Mouse (Mus musculus): ENCODE measurements around the gene BC030500. TPM values are rescaled to one million over a fixed set of nuclear protein-coding genes. Genes with fewer than 3 reads are reported as not detected.

Gene BC030500
- 11.8 and 12.0 TPM in 2 replicates for polyA plus RNA-seq (2014; fragmentation: Nextera tagmentation; extraction: Ambion mirVana)

DNA sequence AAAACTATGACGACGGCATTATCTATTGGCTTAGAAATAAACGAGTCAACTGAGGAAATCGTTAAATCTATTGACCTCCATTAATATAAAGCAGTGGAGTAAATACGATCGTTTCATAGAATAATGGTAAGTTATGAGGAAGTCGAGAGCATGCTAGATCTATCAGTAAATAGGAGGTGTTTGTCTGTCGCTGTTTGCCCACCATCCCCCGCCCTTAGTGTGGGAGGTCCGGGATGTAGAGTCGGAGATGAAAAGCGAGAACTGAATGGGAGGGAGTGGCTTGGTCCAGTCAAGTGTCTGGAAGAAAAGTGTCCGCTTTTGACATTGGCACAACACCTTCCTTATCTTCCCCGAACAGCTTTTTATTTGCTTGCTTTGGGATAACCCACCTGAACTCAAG lies at the start of gene BC030500:
TSS of gene BC030500 (plus strand) at position 79 of the 400 bp plus-strand sequence.
- DNase-seq (ENCODE audit: low spot score): no peak
- ATAC-seq (ENCODE audit: low FRiP score): 0 out of 2 replicates have a peak, but pooled peaks have one; percentile 3

DNA sequence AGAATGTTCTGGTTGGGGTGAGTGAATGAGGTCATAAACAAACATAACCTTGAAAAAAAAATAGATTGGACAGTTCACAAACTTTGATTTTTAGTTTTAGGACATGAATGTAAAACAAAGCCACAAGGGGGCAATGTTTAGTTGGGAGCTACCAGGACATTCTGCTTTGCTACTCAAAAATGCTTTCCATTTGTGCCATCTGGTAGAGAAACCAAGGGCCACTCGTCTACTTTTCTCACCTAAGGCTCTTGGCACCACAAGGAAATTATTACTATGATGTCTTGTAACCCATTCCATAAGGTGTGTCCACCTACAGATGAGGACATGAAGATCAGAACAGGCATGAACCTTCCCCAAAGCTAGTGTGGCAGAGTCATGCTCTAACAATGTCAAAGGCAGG lies 25.1 kb upstream of the BC030500 start:
- no peak overlapping the region for H3K27ac ChIP-seq
- H3K4me2 ChIP-seq (replicated peaks): no peak overlapping the region
- DNase-seq (ENCODE audit: low spot score) (peak; percentile 46), ATAC-seq (ENCODE audit: low FRiP score) (no peak)
- no peaks in the 10 kb centered on the region for H3K27me3 ChIP-seq (ENCODE audit: control insufficient read depth, insufficient read depth, low read length)
- H3K4me3 ChIP-seq (replicated peaks; ENCODE audit: low read length): no peak overlapping the region
- H3K36me3 ChIP-seq (replicated peaks; ENCODE audit: control insufficient read depth, insufficient read depth): no peaks in the 10 kb centered on the region
- H3K9me3 ChIP-seq (ENCODE audit: control insufficient read depth, low read length): no peaks in the 10 kb centered on the region
- no peaks in the 10 kb centered on the region for H3K4me1 ChIP-seq (replicated peaks; ENCODE audit: control insufficient read depth, insufficient read depth, low read length)
- WGBS: 20% methylated on average over 1 of the region's 1 CpGs
- H3K9ac ChIP-seq: no peak overlapping the region

More for the DNA sequence above, at the start of gene BC030500:
- no peaks in the 10 kb centered on the region for H3K36me3 ChIP-seq (replicated peaks; ENCODE audit: control insufficient read depth, insufficient read depth)
- WGBS: 4% methylated on average over 14 of the region's 14 CpGs
- peak within 1 kb of the TSS; percentile 80 for H3K9ac ChIP-seq
- H3K4me2 ChIP-seq (replicated peaks): peak within 1 kb of the TSS; percentile 90
- peak within 1 kb of the TSS; percentile 66 for H3K4me3 ChIP-seq (replicated peaks; ENCODE audit: low read length)
- no peaks in the 10 kb centered on the region for H3K9me3 ChIP-seq (ENCODE audit: control insufficient read depth, low read length)
- peaks cover 10% of the 10 kb centered on the region for H3K4me1 ChIP-seq (replicated peaks; ENCODE audit: control insufficient read depth, insufficient read depth, low read length)
- H3K27me3 ChIP-seq (ENCODE audit: control insufficient read depth, insufficient read depth, low read length): peaks cover 6% of the 10 kb centered on the region
- H3K27ac ChIP-seq: peak within 1 kb of the TSS; percentile 75

DNA sequence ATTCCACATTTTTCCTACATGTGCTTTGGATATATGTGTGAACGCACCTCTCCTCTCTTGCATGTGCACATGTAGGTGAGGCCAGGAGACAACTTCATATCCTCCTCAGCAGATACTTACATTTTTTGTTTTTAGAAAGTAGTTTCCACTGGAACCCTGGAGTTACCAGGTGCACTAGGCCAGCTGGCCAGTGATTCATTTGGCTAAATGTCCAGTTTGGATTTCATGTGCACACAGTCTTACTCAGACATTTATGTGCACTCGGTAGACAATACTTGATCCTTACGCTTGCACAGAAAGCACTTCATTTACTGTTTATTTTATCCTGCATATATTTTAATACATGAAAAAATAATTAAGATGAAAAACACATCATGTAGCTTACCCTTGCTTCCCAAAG lies 21.0 kb upstream of the BC030500 start:
- Histone ChIP-seq H3K9ac (no peak overlapping the region), H3K27me3 (ENCODE audit: control insufficient read depth, insufficient read depth, low read length) (no peaks in the 10 kb centered on the region), H3K4me3 (replicated peaks; ENCODE audit: low read length) (no peak overlapping the region), H3K36me3 (replicated peaks; ENCODE audit: control insufficient read depth, insufficient read depth) (no peaks in the 10 kb centered on the region), H3K4me1 (replicated peaks; ENCODE audit: control insufficient read depth, insufficient read depth, low read length) (no peaks in the 10 kb centered on the region), H3K9me3 (ENCODE audit: control insufficient read depth, low read length) (no peaks in the 10 kb centered on the region), H3K4me2 (replicated peaks) (no peak overlapping the region), H3K27ac (no peak overlapping the region)
- 89% methylated on average over 3 of the region's 3 CpGs for WGBS
- ATAC-seq (ENCODE audit: low FRiP score): no peak
- DNase-seq (ENCODE audit: low spot score): no peak

DNA sequence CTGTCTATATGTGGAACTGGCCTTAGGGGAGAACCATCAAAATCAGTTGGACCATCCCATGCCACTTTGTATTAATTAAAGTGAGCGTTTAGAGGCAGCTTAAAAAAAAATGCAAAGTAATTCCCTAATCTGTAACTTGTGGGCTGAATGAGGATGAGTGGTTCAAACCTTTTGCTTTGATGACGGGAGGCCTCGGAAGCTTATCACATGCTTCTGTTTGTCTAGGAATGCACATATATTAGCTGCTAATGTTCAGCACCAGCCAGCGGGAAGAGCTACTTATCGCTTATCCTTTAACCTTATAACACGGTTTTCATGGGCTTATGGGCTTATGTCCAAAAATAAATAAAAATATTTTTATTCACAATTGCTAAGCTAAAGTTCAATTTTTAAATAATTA lies 15.6 kb upstream of the BC030500 start:
- no peaks in the 10 kb centered on the region for H3K27me3 ChIP-seq (ENCODE audit: control insufficient read depth, insufficient read depth, low read length)
- ATAC-seq (ENCODE audit: low FRiP score) (no peak), DNase-seq (ENCODE audit: low spot score) (no peak)
- no peak overlapping the region for H3K4me2 ChIP-seq (replicated peaks)
- H3K4me3 ChIP-seq (replicated peaks; ENCODE audit: low read length): no peak overlapping the region
- H3K27ac ChIP-seq: no peak overlapping the region
- WGBS: 70% methylated on average over 6 of the region's 6 CpGs
- no peaks in the 10 kb centered on the region for H3K36me3 ChIP-seq (replicated peaks; ENCODE audit: control insufficient read depth, insufficient read depth)
- no peaks in the 10 kb centered on the region for H3K4me1 ChIP-seq (replicated peaks; ENCODE audit: control insufficient read depth, insufficient read depth, low read length)
- H3K9ac ChIP-seq: no peak overlapping the region
- no peaks in the 10 kb centered on the region for H3K9me3 ChIP-seq (ENCODE audit: control insufficient read depth, low read length)

DNA sequence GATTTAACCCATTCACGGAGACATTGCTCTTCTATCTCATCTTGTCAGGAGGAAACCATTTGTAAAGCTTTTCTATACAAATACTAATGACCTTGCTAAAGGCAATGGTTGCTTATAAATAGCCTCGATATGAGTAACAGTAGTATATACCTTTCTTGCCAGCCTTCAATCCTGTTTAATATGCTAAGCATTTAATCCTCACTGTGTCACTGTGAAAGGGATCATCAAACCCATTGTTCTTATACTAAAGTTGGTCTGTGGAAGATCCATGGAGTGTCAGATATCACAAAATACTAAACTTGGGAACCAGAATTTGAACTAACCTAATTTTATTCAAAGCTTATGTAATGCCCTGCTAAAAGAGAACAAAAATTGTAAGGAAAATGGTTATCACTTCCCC lies 7.1 kb upstream of the BC030500 start:
- Histone ChIP-seq H3K9me3 (ENCODE audit: control insufficient read depth, low read length) (no peaks in the 10 kb centered on the region), H3K36me3 (replicated peaks; ENCODE audit: control insufficient read depth, insufficient read depth) (no peaks in the 10 kb centered on the region), H3K27ac (no peak overlapping the region), H3K4me3 (replicated peaks; ENCODE audit: low read length) (no peak overlapping the region), H3K4me1 (replicated peaks; ENCODE audit: control insufficient read depth, insufficient read depth, low read length) (no peaks in the 10 kb centered on the region), H3K4me2 (replicated peaks) (no peak overlapping the region), H3K27me3 (ENCODE audit: control insufficient read depth, insufficient read depth, low read length) (no peaks in the 10 kb centered on the region), H3K9ac (no peak overlapping the region)
- 43% methylated on average over 2 of the region's 2 CpGs for WGBS
- ATAC-seq (ENCODE audit: low FRiP score): no peak
- no peak for DNase-seq (ENCODE audit: low spot score)

DNA sequence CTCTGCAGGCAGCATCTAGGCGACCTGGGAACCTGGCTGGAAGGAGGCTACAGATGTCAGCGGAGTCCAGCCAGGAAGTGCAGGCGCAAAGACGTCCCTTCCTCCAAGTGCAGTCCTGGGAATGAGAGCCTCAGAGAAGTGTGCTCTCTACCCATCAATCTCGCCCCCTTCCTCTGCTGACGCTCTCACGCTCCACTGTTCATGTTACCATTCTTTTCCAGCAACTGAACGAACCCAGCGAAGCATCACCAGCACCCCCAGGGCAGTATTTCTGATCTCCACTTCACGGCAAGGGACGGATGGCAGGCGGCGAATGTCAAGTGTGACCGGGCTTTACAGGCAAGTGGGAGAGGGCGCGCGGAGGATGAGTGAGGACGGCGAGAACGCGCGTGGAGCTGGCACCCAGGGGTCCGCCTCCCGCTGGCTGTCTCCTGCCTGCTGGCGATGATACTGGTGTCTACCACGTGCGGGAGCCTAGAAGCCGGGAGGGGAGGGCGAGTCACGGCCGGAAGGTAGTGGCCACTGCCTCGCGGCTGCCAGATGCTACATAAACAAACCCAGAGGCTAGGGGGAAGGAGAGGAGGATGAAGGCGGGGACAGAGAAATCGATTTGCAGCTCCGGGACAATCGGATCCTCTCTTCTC lies 763 bp downstream of the BC030500 start, which contains the start of gene Galntl6:
TSS of gene Galntl6 (minus strand) at position 445 of the 644 bp plus-strand sequence.
- Histone ChIP-seq H3K4me3 (replicated peaks; ENCODE audit: low read length) (peak within 1 kb of the TSS; percentile 66), H3K36me3 (replicated peaks; ENCODE audit: control insufficient read depth, insufficient read depth) (no peaks in the 10 kb centered on the region), H3K4me2 (replicated peaks) (peak within 1 kb of the TSS; percentile 90), H3K9ac (peak within 1 kb of the TSS; percentile 80), H3K27me3 (ENCODE audit: control insufficient read depth, insufficient read depth, low read length) (peaks cover 6% of the 10 kb centered on the region), H3K9me3 (ENCODE audit: control insufficient read depth, low read length) (no peaks in the 10 kb centered on the region), H3K4me1 (replicated peaks; ENCODE audit: control insufficient read depth, insufficient read depth, low read length) (peaks cover 10% of the 10 kb centered on the region), H3K27ac (peak within 1 kb of the TSS; percentile 75)
- peak; percentile 75 for ATAC-seq (ENCODE audit: low FRiP score)
- DNase-seq (ENCODE audit: low spot score): peak; percentile 41
- under 1% methylated on average over 37 of the region's 37 CpGs for WGBS

DNA sequence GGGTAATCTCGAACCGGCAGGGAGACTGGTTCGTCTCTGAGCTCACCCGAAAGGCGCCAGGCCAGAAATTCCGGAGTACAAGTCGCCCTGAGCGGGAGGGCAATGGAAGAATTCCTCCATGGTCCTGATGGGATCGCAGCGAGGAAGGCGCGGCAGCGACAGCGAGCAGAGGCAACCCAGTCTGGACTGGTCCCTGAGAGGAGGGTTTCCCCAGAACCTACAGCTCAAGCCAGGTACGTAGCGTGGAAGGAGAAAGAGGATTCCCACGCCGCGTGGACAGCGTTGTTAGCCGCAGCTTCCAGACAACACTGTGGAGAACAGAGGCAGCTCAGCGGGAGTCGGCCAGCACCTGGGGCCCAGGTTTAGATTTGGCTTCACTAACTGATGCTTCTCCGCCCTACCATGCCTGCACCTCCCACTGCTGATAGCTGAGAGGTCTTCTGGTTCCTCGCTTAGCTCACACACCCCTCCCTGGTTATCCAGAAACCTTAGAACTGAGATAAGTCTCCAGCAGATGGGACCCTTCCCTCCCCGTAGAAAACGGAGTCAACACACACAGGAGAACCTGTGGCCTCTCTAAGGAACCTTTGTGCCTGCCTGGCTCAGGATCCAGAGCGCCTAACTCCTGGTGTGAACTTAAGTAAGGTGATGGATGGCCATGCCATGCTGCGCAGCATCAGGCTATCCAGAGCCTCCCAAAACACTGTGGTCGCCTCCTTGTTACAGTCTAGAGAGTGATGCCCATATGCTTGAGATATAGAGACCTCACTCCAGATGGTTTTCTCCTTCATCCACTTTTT lies 1.5 kb downstream of the BC030500 start:
- H3K9ac ChIP-seq: peak overlapping the region; percentile 80
- peak overlapping the region; percentile 75 for H3K27ac ChIP-seq
- H3K4me2 ChIP-seq (replicated peaks): peak overlapping the region; percentile 90
- peak overlapping the region; percentile 66 for H3K4me3 ChIP-seq (replicated peaks; ENCODE audit: low read length)
- H3K9me3 ChIP-seq (ENCODE audit: control insufficient read depth, low read length): no peaks in the 10 kb centered on the region
- peak; percentile 79 for ATAC-seq (ENCODE audit: low FRiP score)
- H3K27me3 ChIP-seq (ENCODE audit: control insufficient read depth, insufficient read depth, low read length): peaks cover 6% of the 10 kb centered on the region
- peak; percentile 42 for DNase-seq (ENCODE audit: low spot score)
- no peaks in the 10 kb centered on the region for H3K36me3 ChIP-seq (replicated peaks; ENCODE audit: control insufficient read depth, insufficient read depth)
- WGBS: under 1% methylated on average over 30 of the region's 30 CpGs
- peaks cover 10% of the 10 kb centered on the region for H3K4me1 ChIP-seq (replicated peaks; ENCODE audit: control insufficient read depth, insufficient read depth, low read length)

DNA sequence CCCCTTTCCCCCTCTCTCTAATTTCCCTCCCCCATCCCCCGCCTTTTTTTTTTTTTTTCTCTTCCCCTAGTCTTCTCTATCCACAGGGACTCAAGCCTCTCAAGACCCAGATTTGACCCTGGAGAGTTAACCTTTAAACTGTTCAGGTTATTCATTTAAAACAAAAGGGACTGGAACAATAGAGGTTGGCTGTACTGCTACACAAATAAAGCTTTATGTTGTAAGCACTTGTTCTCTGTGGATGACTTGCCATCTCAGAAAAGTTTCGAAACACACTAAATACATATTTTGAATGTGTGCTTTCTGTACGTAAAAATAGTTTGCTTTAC lies 2.0 kb downstream of the BC030500 start:
- WGBS: 38% methylated on average over 3 of the region's 3 CpGs
- no peak for DNase-seq (ENCODE audit: low spot score)
- Histone ChIP-seq H3K9ac (peak overlapping the region; percentile 80), H3K4me1 (replicated peaks; ENCODE audit: control insufficient read depth, insufficient read depth, low read length) (peaks cover 10% of the 10 kb centered on the region), H3K4me2 (replicated peaks) (peak overlapping the region; percentile 90), H3K4me3 (replicated peaks; ENCODE audit: low read length) (peak overlapping the region; percentile 66), H3K9me3 (ENCODE audit: control insufficient read depth, low read length) (no peaks in the 10 kb centered on the region), H3K36me3 (replicated peaks; ENCODE audit: control insufficient read depth, insufficient read depth) (no peaks in the 10 kb centered on the region), H3K27ac (peak overlapping the region; percentile 75; the same call in 1 of the 2 replicates), H3K27me3 (ENCODE audit: control insufficient read depth, insufficient read depth, low read length) (peaks cover 6% of the 10 kb centered on the region)
- no peak for ATAC-seq (ENCODE audit: low FRiP score)

DNA sequence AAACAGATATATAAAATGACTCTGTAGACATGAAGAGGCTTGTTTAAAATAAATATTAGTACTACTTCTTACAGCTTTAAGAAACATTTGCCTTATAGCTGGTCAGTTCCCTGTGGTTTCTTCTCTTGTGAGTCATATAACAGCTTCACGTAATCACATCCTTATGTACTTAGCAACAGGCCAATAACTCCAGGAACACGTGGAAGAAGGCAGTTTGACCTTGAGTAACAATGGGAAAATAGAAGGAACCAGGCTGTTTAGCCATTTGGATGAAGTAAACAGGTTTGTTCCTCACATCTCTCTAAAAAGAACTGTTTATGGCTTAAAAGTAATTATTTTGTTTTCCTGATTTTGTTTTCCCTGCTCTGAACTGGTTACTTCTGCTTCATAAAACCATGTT lies 3.6 kb downstream of the BC030500 start:
- WGBS: 70% methylated on average over 2 of the region's 2 CpGs
- Histone ChIP-seq H3K4me3 (replicated peaks; ENCODE audit: low read length) (no peak overlapping the region), H3K36me3 (replicated peaks; ENCODE audit: control insufficient read depth, insufficient read depth) (no peaks in the 10 kb centered on the region), H3K27ac (no peak overlapping the region), H3K9ac (no peak overlapping the region), H3K4me2 (replicated peaks) (no peak overlapping the region), H3K27me3 (ENCODE audit: control insufficient read depth, insufficient read depth, low read length) (peaks cover 6% of the 10 kb centered on the region), H3K4me1 (replicated peaks; ENCODE audit: control insufficient read depth, insufficient read depth, low read length) (peaks cover 10% of the 10 kb centered on the region), H3K9me3 (ENCODE audit: control insufficient read depth, low read length) (no peaks in the 10 kb centered on the region)
- ATAC-seq (ENCODE audit: low FRiP score): no peak
- DNase-seq (ENCODE audit: low spot score): no peak
